Mouse (Mus musculus) testis, adult 2 months (tissue): ENCODE data around the gene Rpl36al. TPM values are rescaled to one million over a fixed set of nuclear protein-coding genes. Genes with fewer than 3 reads are reported as not detected.

Experiments
- H3K27ac ChIP-seq: fragments of 200-500 bp; 2 replicates; pipeline ENCODE4 v1.5.1; 2012; ENCODE audit warnings: low read depth, low read length; ENCODE audit not compliant: control insufficient read depth, insufficient read depth
- H3K27me3 ChIP-seq: fragments of 200-500 bp; 2 replicates; pipeline ENCODE4 v1.6.1; 2012; ENCODE audit warnings: mild to moderate bottlenecking, low read length, moderate library complexity; ENCODE audit not compliant: control insufficient read depth, insufficient read depth
- H3K36me3 ChIP-seq: fragments of 200-500 bp; 2 replicates; pipeline ENCODE4 v1.6.1; 2012; ENCODE audit warnings: mild to moderate bottlenecking, low read length; ENCODE audit not compliant: control insufficient read depth, insufficient read depth
- H3K4me1 ChIP-seq: fragments of 200-500 bp; 2 replicates; pipeline ENCODE4 v1.6.1; 2012; ENCODE audit warnings: low read length; ENCODE audit not compliant: control insufficient read depth, insufficient read depth
- H3K4me3 ChIP-seq: fragments of 200-500 bp; 2 replicates; pipeline ENCODE4 v1.5.1; 2012; ENCODE audit warnings: low read depth, mild to moderate bottlenecking, low read length, moderate library complexity, mixed read lengths; ENCODE audit not compliant: control insufficient read depth
- CTCF ChIP-seq: fragments of 200-500 bp; IDR thresholded peaks from 2 replicates; pipeline ENCODE4 v1.5.1; 2012; ENCODE audit warnings: low read depth, mild to moderate bottlenecking, inconsistent platforms, low read length, moderate library complexity; ENCODE audit not compliant: control insufficient read depth, insufficient read depth, insufficient replicate concordance
- POLR2A ChIP-seq: fragments of 200-500 bp; IDR thresholded peaks from 2 replicates; pipeline ENCODE4 v1.6.1; 2012; ENCODE audit warnings: low read depth, mild to moderate bottlenecking, inconsistent platforms, low read length, moderate library complexity; ENCODE audit not compliant: control insufficient read depth
- polyA plus RNA-seq: library from polyadenylated mRNA; depleted of rRNA; stranded (reverse); fragments of >200 nt; gene quantifications from 2 replicates; pipeline ENCODE4 v1.2.3, GENCODE M21; 2012; rRNA removed

Rpl36al gene
- polyA plus RNA-seq: 144 and 183 TPM in 2 replicates

DNA sequence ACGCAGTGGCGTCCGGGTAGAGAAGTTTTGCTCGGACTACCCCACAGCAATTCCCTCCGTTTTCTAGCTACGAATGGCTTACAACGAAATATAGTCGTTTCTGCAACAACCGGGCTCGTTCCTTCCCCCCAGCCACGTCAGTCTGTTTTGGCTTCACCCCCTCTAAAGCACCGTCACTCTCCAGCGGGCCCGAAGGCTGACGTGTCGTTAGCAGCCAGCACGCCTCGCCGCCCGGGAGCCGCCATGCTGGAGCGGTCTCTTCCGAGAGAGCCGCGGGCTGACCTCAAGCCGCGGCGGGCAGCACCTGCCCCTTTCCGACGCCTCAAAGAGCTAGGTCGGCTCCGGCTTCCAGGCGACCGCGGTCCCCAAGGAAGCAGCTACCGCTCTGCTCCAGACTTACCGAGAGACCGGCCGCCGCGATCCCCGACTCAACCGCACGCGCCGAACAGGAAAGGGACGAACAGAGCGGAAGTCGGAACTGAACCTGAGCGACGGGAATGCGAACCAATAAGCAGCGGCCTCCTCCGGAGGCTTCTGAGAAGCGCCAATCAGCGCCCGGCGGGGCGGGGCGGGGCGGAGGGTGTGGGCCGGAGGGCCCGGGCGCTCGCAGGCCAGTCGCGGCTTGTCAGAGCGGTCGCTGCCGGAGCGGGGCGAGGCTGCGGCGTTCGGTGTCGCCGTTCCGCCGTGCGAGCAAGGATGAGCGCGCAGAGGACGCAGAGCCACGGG, at the start of gene Rpl36al, which contains the start of gene Mgat2:
Gene Rpl36al, minus strand, starts transcription at position 501 of the 726 bp plus-strand sequence.
Gene Mgat2, plus strand, starts transcription at position 575 of the 726 bp plus-strand sequence.
- peaks cover 2% of the 10 kb centered on the region; the same call in 1 of the 2 replicates for H3K4me1 ChIP-seq
- peak within 1 kb of the TSS; percentile 99 for H3K27ac ChIP-seq
- H3K36me3 ChIP-seq: no peaks in the 10 kb centered on the region
- TF ChIP-seq CTCF (no peak), POLR2A (peak; percentile 95)
- peak within 1 kb of the TSS; percentile 99 for H3K4me3 ChIP-seq
- no peaks in the 10 kb centered on the region for H3K27me3 ChIP-seq

GRCm38 (mm10) chr12:69229251-69229650, 45.4 kb upstream of the Rpl36al start:
- H3K4me3 ChIP-seq: no peak overlapping the region
- H3K4me1 ChIP-seq: no peaks in the 10 kb centered on the region
- no peaks in the 10 kb centered on the region for H3K27me3 ChIP-seq
- no peak overlapping the region for H3K27ac ChIP-seq
- TF ChIP-seq CTCF (peak; percentile 25; the same call in 1 of the 2 replicates), POLR2A (no peak)
- H3K36me3 ChIP-seq: no peaks in the 10 kb centered on the region

- TF ChIP-seq POLR2A: 0 out of 2 replicates have a peak, but pooled peaks have one; percentile 19
- no peak for TF ChIP-seq CTCF
- Histone ChIP-seq H3K4me1 (no peaks in the 10 kb centered on the region), H3K27me3 (no peaks in the 10 kb centered on the region), H3K36me3 (no peaks in the 10 kb centered on the region), H3K27ac (no peak within 1 kb of the TSS; the same call in 1 of the 2 replicates), H3K4me3 (peak within 1 kb of the TSS; percentile 93)
These were observed 44.0 kb upstream of the Rpl36al start, which contains the start of gene Pole2 for GRCm38 (mm10) chr12:69227776-69228466. Gene Pole2, minus strand, starts transcription at chr12:69228195.

DNA sequence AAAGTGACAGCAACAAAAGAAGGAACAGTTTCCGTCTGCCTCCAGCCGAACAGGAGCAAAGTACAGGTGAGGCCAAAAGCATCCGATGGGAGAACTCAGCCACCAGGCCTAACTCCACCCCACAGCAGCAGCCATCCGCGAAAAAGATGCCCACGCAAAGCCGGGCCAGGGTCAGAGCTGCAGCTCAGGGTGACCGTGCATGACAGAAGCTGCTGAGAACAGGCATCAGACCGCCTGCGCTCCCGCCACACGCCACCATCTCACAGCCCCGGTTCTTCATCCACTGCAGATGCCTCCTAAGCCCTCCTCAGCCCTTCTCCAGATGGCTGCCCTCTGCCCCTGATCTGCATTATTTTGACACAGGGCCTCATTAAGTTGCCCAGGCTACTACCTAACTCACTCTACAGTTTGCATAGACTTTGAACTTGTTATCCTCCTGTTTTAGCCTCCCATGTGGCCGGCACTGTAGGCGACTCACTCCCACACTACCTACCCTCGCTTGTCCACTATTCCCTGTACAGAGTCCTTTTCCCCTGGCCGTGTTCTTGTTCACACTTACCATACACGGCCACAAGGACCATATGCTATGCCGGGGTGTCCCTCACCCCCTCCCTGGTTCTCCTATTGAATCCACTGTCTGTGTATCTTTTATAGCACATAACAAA, 36.9 kb upstream of the Rpl36al start:
- no peak for TF ChIP-seq CTCF
- no peak for TF ChIP-seq POLR2A
- H3K27me3 ChIP-seq: no peaks in the 10 kb centered on the region
- H3K4me3 ChIP-seq: no peak overlapping the region
- no peaks in the 10 kb centered on the region for H3K36me3 ChIP-seq
- H3K4me1 ChIP-seq: no peaks in the 10 kb centered on the region
- no peak overlapping the region for H3K27ac ChIP-seq

DNA sequence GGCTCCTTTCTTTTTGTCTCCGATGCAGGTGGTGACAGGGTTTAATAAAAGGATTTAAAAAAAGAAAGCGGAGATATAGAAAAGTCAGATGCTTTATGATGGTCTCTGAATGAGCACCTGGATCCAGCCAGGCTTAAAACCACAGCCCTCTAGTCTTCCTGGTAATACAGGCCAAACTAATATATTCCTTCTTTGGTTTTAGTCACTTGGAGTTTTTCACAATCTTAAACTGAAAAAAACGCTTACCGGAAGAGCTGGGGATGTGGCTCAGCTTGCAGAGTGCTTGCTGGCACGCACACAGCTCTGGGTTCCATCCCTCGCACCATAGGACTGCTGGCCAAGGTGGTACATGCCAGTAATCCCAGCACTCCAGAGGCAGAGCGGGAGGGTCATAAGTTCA, 32.7 kb upstream of the Rpl36al start:
- Histone ChIP-seq H3K4me3 (no peak overlapping the region), H3K27me3 (no peaks in the 10 kb centered on the region), H3K4me1 (no peaks in the 10 kb centered on the region), H3K36me3 (no peaks in the 10 kb centered on the region), H3K27ac (no peak overlapping the region)
- TF ChIP-seq POLR2A: no peak
- no peak for TF ChIP-seq CTCF

- Histone ChIP-seq H3K27ac (no peak overlapping the region), H3K4me3 (no peak overlapping the region), H3K27me3 (no peaks in the 10 kb centered on the region), H3K36me3 (no peaks in the 10 kb centered on the region), H3K4me1 (no peaks in the 10 kb centered on the region)
- TF ChIP-seq CTCF: no peak
These were observed 31.3 kb upstream of the Rpl36al start for GRCm38 (mm10) chr12:69215000-69215785.
